Mouse (Mus musculus): ENCODE results near the gene Zfp146. TPM values are rescaled to one million over a fixed set of nuclear protein-coding genes. Genes with fewer than 3 reads are reported as not detected.

Zfp146 gene
- total and polyA plus RNA-seq, 2 experiments from 2014 or later: 8.7 to 87.3 TPM

DNA sequence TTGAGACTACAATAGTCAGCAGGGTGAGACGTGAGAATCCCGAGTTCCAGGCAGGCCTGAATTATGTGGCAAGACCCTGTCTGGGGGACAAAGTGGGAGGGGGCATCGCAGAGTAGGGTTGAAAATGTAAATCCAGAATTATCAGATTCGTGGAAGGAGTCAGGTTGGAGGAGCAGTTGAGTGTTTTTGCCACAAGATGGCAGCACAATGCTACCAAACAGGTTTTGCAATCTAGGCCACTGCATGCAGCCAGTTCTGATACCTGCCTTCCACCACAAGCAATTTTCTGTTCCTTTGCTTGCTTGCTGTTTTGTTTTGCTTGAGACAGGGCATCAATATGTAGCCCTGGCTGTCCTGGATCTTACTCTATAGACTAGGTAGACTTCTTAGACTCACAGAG, 11.8 kb upstream of the Zfp146 start:
- Histone ChIP-seq H3K27ac (ENCODE audit: low read depth, low read length) (no peak overlapping the region), H3K27me3 (ENCODE audit: insufficient read depth, low read length) (no peaks in the 10 kb centered on the region), H3K4me1 (ENCODE audit: insufficient read depth) (no peaks in the 10 kb centered on the region), H3K4me2 (ENCODE audit: low read depth) (no peak overlapping the region), H3K36me3 (ENCODE audit: insufficient read depth) (peaks cover 24% of the 10 kb centered on the region), H3K9ac (no peak overlapping the region), H3K4me3 (ENCODE audit: low read depth, low read length) (no peak overlapping the region), H3K9me3 (ENCODE audit: low read length) (no peaks in the 10 kb centered on the region)
- WGBS: 5% methylated on average over 4 of the region's 4 CpGs
- ATAC-seq: peak; percentile 74
- TF ChIP-seq CTCF (IDR thresholded peaks at IDR 0.05; ENCODE audit: low read depth): peak; percentile 93
- DNase-seq: peak; percentile 87

DNA sequence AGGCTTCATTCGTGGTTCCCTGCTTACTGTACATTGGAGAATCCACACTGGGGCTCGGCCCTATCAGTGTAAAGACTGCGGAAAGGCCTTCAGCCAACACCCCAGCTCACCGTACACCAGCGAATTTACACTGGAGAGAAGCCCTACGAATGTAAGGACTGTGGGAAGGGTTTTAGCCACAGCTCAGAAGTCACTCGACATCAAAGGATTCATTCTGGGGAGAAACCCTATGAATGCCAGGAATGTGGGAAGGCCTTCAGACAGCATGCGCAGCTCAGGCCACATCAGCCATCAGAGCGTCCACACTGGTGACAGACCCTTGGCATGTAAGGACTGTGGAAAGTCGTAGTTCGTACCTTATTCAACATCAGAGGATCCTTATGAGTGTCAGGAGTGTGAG, 8.7 kb upstream of the Zfp146 start:
- H3K27ac ChIP-seq (ENCODE audit: low read depth, low read length): no peak overlapping the region
- H3K36me3 ChIP-seq (ENCODE audit: insufficient read depth): peaks cover 31% of the 10 kb centered on the region
- DNase-seq: no peak
- no peak overlapping the region for H3K9ac ChIP-seq
- H3K4me1 ChIP-seq (ENCODE audit: insufficient read depth): no peaks in the 10 kb centered on the region
- H3K9me3 ChIP-seq (ENCODE audit: low read length): no peaks in the 10 kb centered on the region
- 87% methylated on average over 11 of the region's 11 CpGs for WGBS
- TF ChIP-seq CTCF (IDR thresholded peaks at IDR 0.05; ENCODE audit: low read depth): no peak
- no peaks in the 10 kb centered on the region for H3K27me3 ChIP-seq (ENCODE audit: insufficient read depth, low read length)
- no peak for ATAC-seq
- H3K4me2 ChIP-seq (ENCODE audit: low read depth): no peak overlapping the region
- H3K4me3 ChIP-seq (ENCODE audit: low read depth, low read length): no peak overlapping the region

DNA sequence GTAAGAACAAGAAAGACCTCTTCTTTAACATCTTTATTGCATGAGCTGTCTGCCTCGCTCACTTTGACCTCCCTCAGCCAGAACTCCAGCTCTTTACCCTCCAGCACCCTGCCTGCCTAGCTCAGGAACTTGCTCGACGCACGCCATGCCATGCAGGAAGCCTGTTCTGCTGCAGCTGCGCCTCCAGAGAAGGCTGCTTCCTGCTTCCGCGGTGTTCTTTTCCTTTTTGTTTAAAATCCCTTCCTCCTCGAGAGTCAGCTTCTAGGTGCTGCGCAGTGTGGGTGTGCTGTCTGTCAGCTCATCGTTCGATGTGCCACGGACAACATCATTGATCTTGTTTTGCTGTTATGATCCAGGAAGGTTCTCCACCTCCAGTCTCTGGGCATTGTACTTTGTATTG, 6.9 kb upstream of the Zfp146 start:
- WGBS: 85% methylated on average over 12 of the region's 12 CpGs
- H3K9ac ChIP-seq: no peak overlapping the region
- no peak overlapping the region for H3K27ac ChIP-seq (ENCODE audit: low read depth, low read length)
- DNase-seq (no peak), ATAC-seq (no peak)
- TF ChIP-seq CTCF (IDR thresholded peaks at IDR 0.05; ENCODE audit: low read depth): no peak
- H3K4me1 ChIP-seq (ENCODE audit: insufficient read depth): no peaks in the 10 kb centered on the region
- H3K4me2 ChIP-seq (ENCODE audit: low read depth): no peak overlapping the region
- no peak overlapping the region for H3K4me3 ChIP-seq (ENCODE audit: low read depth, low read length)
- peaks cover 33% of the 10 kb centered on the region for H3K36me3 ChIP-seq (ENCODE audit: insufficient read depth)
- H3K27me3 ChIP-seq (ENCODE audit: insufficient read depth, low read length): no peaks in the 10 kb centered on the region
- H3K9me3 ChIP-seq (ENCODE audit: low read length): no peaks in the 10 kb centered on the region

DNA sequence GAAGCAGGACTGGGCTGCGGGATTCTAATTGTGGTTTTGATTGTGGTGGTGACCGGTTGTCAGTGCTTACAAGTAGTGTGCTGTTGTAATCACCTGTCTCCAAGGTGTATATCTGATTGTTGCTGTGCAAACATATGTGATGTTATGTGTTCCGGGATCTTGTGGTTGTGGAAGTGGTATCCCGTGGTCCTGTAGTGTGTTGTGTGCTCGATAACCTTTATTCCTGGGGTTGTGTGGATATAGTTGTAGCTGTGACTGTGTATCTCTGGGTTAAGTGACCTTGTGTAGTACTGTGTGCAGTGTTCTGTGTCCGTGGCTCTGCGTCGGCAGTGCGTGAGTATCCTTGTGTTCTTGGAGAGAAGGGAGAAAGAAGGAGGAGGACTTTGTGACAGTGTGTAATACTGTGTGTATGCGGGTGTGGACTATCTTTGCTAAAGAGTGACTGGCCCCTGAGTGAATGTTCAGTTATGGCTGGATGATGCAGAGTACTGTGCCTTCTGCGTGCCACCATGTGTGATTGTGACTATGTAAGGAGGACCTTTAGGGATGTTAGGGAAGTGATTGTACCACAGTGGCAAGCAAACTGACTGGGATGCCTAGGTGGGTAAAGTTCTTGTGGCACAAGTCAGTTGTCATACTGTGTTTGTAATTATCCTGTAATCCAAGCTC, 867 bp upstream of the Zfp146 start:
- Histone ChIP-seq H3K27me3 (ENCODE audit: insufficient read depth, low read length) (no peaks in the 10 kb centered on the region), H3K4me1 (ENCODE audit: insufficient read depth) (peaks cover 5% of the 10 kb centered on the region; the same call in 1 of the 2 replicates), H3K36me3 (ENCODE audit: insufficient read depth) (peaks cover 12% of the 10 kb centered on the region; the same call in 1 of the 2 replicates), H3K9ac (peak overlapping the region; percentile 71), H3K27ac (ENCODE audit: low read depth, low read length) (0 out of 2 replicates have a peak overlapping the region, but pooled peaks have one; percentile 92), H3K9me3 (ENCODE audit: low read length) (no peaks in the 10 kb centered on the region), H3K4me3 (ENCODE audit: low read depth, low read length) (peak overlapping the region; percentile 57), H3K4me2 (ENCODE audit: low read depth) (peak overlapping the region; percentile 62)
- no peak; the same call in 1 of the 2 replicates for ATAC-seq
- no peak for DNase-seq
- WGBS: 26% methylated on average over 11 of the region's 11 CpGs
- no peak for TF ChIP-seq CTCF (IDR thresholded peaks at IDR 0.05; ENCODE audit: low read depth)

DNA sequence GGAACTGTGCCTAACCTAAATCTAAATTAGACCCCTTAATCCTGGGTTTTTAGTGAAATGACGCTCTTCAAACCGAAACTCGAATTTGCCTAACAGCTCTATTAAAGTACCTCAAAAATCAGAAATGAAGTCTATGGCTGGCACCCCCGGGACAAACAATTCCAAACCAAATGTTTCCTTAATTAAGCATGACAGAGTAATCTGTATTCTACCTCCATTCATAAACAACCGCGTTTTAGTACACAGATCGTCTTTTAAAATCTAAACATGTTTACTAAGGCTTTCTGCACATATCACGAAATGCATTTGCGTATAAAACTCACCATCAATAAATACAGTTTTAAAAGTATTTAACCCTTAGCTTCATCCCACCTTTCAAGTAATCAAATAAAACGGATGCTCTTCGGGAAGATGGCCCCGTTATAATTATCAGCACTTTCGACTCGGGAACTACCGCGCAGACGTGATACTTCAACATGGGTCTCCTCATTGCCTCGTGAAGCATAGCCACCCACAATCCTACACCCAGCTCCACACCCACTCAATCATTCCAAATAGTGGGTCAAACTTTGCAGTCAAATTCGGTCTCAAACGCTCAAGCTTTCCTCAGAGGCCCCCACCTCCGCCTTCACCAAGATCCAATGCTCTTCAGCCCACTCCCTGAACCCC, 502 bp downstream of the Zfp146 start:
- DNase-seq: no peak

GRCm38 (mm10) chr7:30164745-30165144, 4.8 kb downstream of the Zfp146 start:
- no peaks in the 10 kb centered on the region for H3K27me3 ChIP-seq (ENCODE audit: insufficient read depth, low read length)
- 93% methylated on average over 2 of the region's 2 CpGs for WGBS
- ATAC-seq: no peak
- DNase-seq: no peak
- no peaks in the 10 kb centered on the region for H3K4me1 ChIP-seq (ENCODE audit: insufficient read depth)
- no peak for TF ChIP-seq CTCF (IDR thresholded peaks at IDR 0.05; ENCODE audit: low read depth)
- no peak overlapping the region for H3K4me3 ChIP-seq (ENCODE audit: low read depth, low read length)
- H3K9ac ChIP-seq: no peak overlapping the region
- H3K9me3 ChIP-seq (ENCODE audit: low read length): peaks cover 21% of the 10 kb centered on the region
- no peak overlapping the region for H3K4me2 ChIP-seq (ENCODE audit: low read depth)
- no peak overlapping the region for H3K27ac ChIP-seq (ENCODE audit: low read depth, low read length)
- H3K36me3 ChIP-seq (ENCODE audit: insufficient read depth): peaks cover 34% of the 10 kb centered on the region

More for the DNA sequence above, 502 bp downstream of the Zfp146 start:
- Histone ChIP-seq H3K4me2 (ENCODE audit: low read depth) (peak overlapping the region; percentile 54), H3K27me3 (ENCODE audit: insufficient read depth, low read length) (no peaks in the 10 kb centered on the region), H3K9me3 (ENCODE audit: low read length) (no peaks in the 10 kb centered on the region), H3K4me1 (ENCODE audit: insufficient read depth) (peaks cover 5% of the 10 kb centered on the region; the same call in 1 of the 2 replicates), H3K36me3 (ENCODE audit: insufficient read depth) (peaks cover 13% of the 10 kb centered on the region), H3K27ac (ENCODE audit: low read depth, low read length) (peak overlapping the region; percentile 92), H3K9ac (peak overlapping the region; percentile 71), H3K4me3 (ENCODE audit: low read depth, low read length) (peak overlapping the region; percentile 57)
- TF ChIP-seq CTCF (IDR thresholded peaks at IDR 0.05; ENCODE audit: low read depth): no peak
- ATAC-seq: peak; percentile 50
- WGBS: 3% methylated on average over 21 of the region's 21 CpGs

DNA sequence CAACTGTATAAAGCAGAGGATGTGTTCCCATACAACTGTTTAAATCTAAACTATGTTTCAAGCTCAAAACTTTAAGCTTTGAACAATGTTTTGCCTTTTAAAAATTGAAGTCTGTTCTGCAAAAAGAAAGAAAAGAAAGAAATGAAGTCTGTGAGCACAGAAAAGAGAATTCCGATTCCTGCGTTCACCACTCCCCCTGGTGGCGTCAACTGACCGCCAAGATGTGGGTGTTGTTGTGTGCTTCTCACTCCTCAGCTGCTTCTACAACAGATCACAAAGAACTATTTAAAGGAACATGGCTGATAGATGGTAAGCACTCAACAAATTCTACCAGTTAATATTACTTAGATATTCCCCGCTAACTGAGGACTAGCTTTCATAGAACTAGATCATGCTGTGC, 6.4 kb downstream of the Zfp146 start:
- Histone ChIP-seq H3K9ac (no peak overlapping the region), H3K36me3 (ENCODE audit: insufficient read depth) (peaks cover 50% of the 10 kb centered on the region), H3K4me3 (ENCODE audit: low read depth, low read length) (no peak overlapping the region), H3K27ac (ENCODE audit: low read depth, low read length) (no peak overlapping the region), H3K27me3 (ENCODE audit: insufficient read depth, low read length) (no peaks in the 10 kb centered on the region), H3K9me3 (ENCODE audit: low read length) (peaks cover 23% of the 10 kb centered on the region), H3K4me2 (ENCODE audit: low read depth) (no peak overlapping the region), H3K4me1 (ENCODE audit: insufficient read depth) (no peaks in the 10 kb centered on the region)
- ATAC-seq: no peak
- DNase-seq: no peak
- no peak for TF ChIP-seq CTCF (IDR thresholded peaks at IDR 0.05; ENCODE audit: low read depth)
- 98% methylated on average over 5 of the region's 5 CpGs for WGBS

Measured in forebrain, postnatal 0 days (tissue).